Mouse (Mus musculus) heart, embryonic 15.5 days (tissue): ENCODE measurements around the gene Prdm11. TPM values are rescaled to one million over a fixed set of nuclear protein-coding genes. Genes with fewer than 3 reads are reported as not detected.

Experiments used
- ATAC-seq: fragments of 200-750 bp; cut with Nextera tagmentation; replicated peaks from 2 replicates; pipeline ENCODE4 v1.8.0; 2017; ENCODE audit warnings: low read depth, moderate TSS enrichment; ENCODE audit not compliant: insufficient number of reproducible peaks, insufficient read depth, low FRiP score
- H3K27ac ChIP-seq: fragments of 300-500 bp; sonication (generic); 2 replicates; pipeline ENCODE4 v1.5.1; 2015; ENCODE audit warnings: mild to moderate bottlenecking, inconsistent platforms
- H3K27me3 ChIP-seq: fragments of 300-500 bp; sonication (generic); 2 replicates; pipeline ENCODE4 v1.6.1; 2015; ENCODE audit warnings: inconsistent platforms
- H3K36me3 ChIP-seq: fragments of 300-500 bp; sonication (generic); 2 replicates; pipeline ENCODE4 v1.6.1; 2015; ENCODE audit warnings: mild to moderate bottlenecking, inconsistent platforms
- H3K4me1 ChIP-seq: fragments of 300-500 bp; sonication (generic); replicated peaks from 2 replicates; pipeline ENCODE4 v1.6.1; 2015; ENCODE audit warnings: inconsistent platforms
- H3K4me2 ChIP-seq: fragments of 300-500 bp; sonication (generic); 2 replicates; pipeline ENCODE4 v1.6.1; 2015; ENCODE audit warnings: inconsistent platforms, mild to moderate bottlenecking, moderate library complexity
- H3K4me3 ChIP-seq: fragments of 300-500 bp; sonication (generic); 2 replicates; pipeline ENCODE4 v1.5.1; 2015; ENCODE audit warnings: mild to moderate bottlenecking, inconsistent platforms
- H3K9ac ChIP-seq: fragments of 300-500 bp; sonication (generic); 2 replicates; pipeline ENCODE4 v1.6.1; 2015; ENCODE audit warnings: mild to moderate bottlenecking, inconsistent platforms
- H3K9me3 ChIP-seq: fragments of 300-500 bp; sonication (generic); replicated peaks from 2 replicates; pipeline ENCODE4 v1.6.1; 2016; ENCODE audit warnings: inconsistent platforms
- WGBS: fragments of 180-500 bp; shearing (Covaris S2); methylation state at CpG from one replicate; pipeline ENCODE4 v1.1.7; 2015; ENCODE audit warnings: mixed read lengths; 5-methylcytosine and 5-hydroxymethylcytosine counted together
- polyA plus RNA-seq: library from polyadenylated mRNA; unstranded; fragments of >200 nt; fragmentation: Nextera tagmentation; extraction: Ambion mirVana; gene quantifications from 2 replicates; pipeline ENCODE4 v1.2.1, GENCODE M21; 2015

The Prdm11 gene
- polyA plus RNA-seq, result 4.7 and 5.7 TPM in 2 replicates

- H3K27ac ChIP-seq, result peak within 1 kb of the TSS; percentile 96
- H3K27me3 ChIP-seq, result no peaks in the 10 kb centered on the region
- no peaks in the 10 kb centered on the region for H3K36me3 ChIP-seq
- peak within 1 kb of the TSS; percentile 81 for H3K4me3 ChIP-seq
- H3K9ac ChIP-seq, result peak within 1 kb of the TSS; percentile 98
- ATAC-seq, result peak; percentile 19
- peak within 1 kb of the TSS; percentile 82 for H3K4me2 ChIP-seq
- H3K4me1 ChIP-seq, result peaks cover 60% of the 10 kb centered on the region
- H3K9me3 ChIP-seq, result no peaks in the 10 kb centered on the region
- under 1% methylated on average over 89 of the region's 90 CpGs for WGBS
These were observed at the start of gene Prdm11 for GRCm38 (mm10) chr2:93045818-93046508. TSS of gene Prdm11 (minus strand) at chr2:93046167.

DNA sequence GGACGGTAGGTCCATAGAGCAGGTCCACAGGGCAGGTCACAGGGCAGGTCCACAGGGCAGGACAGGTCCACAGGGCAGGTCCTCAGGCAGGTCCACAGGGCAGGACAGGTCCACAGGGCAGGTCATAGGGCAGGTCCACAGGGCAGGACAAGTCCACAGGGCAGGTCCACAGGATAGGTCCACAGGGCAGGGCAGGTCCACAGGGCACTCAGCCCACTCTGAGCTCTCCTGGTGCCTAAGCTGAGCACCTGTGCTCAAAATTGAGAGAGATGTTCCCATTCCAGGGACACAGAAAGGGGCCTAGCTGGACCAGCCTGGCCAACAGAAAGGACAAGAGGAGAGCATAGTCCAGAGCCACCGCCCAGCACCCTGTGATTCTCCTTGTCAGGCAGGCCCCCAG lies 46.4 kb upstream of the Prdm11 start:
- peaks cover 7% of the 10 kb centered on the region; the same call in 1 of the 2 replicates for H3K27me3 ChIP-seq
- H3K36me3 ChIP-seq, result no peaks in the 10 kb centered on the region
- no peaks in the 10 kb centered on the region for H3K9me3 ChIP-seq
- 61% methylated on average over 2 of the region's 2 CpGs for WGBS
- no peak overlapping the region for H3K9ac ChIP-seq
- no peak overlapping the region for H3K27ac ChIP-seq
- 0 out of 2 replicates have a peak, but pooled peaks have one; percentile 53 for ATAC-seq
- no peak overlapping the region for H3K4me3 ChIP-seq
- no peak overlapping the region for H3K4me2 ChIP-seq
- H3K4me1 ChIP-seq, result peaks cover 4% of the 10 kb centered on the region; the same call in 1 of the 2 replicates

DNA sequence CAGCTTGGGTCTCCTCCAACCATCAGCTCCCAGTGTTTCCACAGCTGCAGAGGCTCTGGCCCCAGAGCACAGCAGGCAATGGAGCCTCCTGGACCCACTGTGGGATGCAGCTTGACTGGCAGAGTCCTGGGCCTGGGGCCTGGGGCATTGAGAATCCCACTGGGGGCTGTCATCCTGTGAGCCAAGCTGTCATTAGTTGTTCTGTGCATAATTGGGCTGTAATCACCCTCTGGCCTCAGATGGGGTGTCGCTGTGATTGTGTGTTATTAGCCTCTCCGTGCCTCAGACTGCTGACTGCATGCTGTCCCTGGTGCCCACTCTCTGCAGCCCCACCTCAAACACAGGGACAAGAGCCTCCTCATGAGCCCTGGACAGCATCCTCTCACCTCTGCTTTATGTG lies 45.7 kb upstream of the Prdm11 start:
- no peak for ATAC-seq
- no peak overlapping the region for H3K27ac ChIP-seq
- H3K4me1 ChIP-seq, result peaks cover 4% of the 10 kb centered on the region; the same call in 1 of the 2 replicates
- no peaks in the 10 kb centered on the region for H3K36me3 ChIP-seq
- no peak overlapping the region for H3K9ac ChIP-seq
- H3K27me3 ChIP-seq, result peaks cover 7% of the 10 kb centered on the region; the same call in 1 of the 2 replicates
- no peak overlapping the region for H3K4me2 ChIP-seq
- no peaks in the 10 kb centered on the region for H3K9me3 ChIP-seq
- H3K4me3 ChIP-seq, result no peak overlapping the region
- WGBS, result 56% methylated on average over 2 of the region's 2 CpGs

GRCm38 (mm10) chr2:93089379-93090089 lies 43.6 kb upstream of the Prdm11 start:
- no peak overlapping the region for H3K9ac ChIP-seq
- peaks cover 7% of the 10 kb centered on the region; the same call in 1 of the 2 replicates for H3K27me3 ChIP-seq
- ATAC-seq, result no peak
- peaks cover 4% of the 10 kb centered on the region; the same call in 1 of the 2 replicates for H3K4me1 ChIP-seq
- no peaks in the 10 kb centered on the region for H3K36me3 ChIP-seq
- H3K9me3 ChIP-seq, result no peaks in the 10 kb centered on the region
- no peak overlapping the region for H3K27ac ChIP-seq
- no peak overlapping the region for H3K4me3 ChIP-seq
- H3K4me2 ChIP-seq, result no peak overlapping the region
- 58% methylated on average over 7 of the region's 7 CpGs for WGBS

- WGBS, result 82% methylated on average over 7 of the region's 7 CpGs
- H3K4me3 ChIP-seq, result no peak overlapping the region
- H3K27me3 ChIP-seq, result peaks cover 7% of the 10 kb centered on the region; the same call in 1 of the 2 replicates
- H3K27ac ChIP-seq, result no peak overlapping the region
- H3K4me1 ChIP-seq, result peaks cover 4% of the 10 kb centered on the region; the same call in 1 of the 2 replicates
- H3K9ac ChIP-seq, result no peak overlapping the region
- H3K9me3 ChIP-seq, result no peaks in the 10 kb centered on the region
- ATAC-seq, result no peak
- no peak overlapping the region for H3K4me2 ChIP-seq
- H3K36me3 ChIP-seq, result no peaks in the 10 kb centered on the region
These were observed 42.0 kb upstream of the Prdm11 start for GRCm38 (mm10) chr2:93088006-93088405.

DNA sequence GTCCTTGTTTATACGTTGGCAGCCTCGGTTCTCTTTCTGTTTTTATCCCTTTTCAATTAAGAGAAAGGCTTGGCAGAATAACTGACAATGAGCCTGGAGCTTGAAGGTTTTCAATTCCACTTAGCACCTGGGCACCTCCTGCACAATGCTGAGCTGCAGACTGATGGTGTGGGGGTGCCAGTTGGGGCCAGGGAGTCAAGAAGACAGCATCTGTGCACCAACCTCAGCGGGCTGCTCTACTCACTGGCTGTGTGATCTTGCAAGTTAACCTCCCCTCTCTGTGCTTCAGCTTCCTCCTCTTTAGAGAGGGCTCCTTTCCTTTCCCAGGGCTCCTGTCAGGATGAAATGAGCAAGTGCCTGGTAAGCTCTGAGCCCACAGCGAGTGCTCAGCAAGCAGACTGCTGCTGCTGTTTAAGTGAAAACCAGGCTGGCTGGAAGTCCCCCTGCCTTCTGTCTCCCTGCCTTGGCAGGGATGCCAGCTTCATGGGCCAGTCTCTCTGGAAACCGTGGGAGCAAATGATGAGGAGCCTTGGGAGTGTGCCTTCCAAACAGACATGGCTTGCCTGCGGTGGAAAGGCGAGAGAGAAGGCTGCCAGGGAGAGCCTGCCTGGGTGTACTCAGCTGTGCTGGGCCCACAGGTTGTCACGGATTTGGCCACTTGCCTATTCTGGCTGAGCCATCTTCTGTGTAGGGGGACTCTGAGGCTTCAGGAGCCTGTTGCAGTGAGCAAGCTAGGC lies 39.5 kb upstream of the Prdm11 start:
- H3K27ac ChIP-seq, result no peak overlapping the region
- H3K27me3 ChIP-seq, result no peaks in the 10 kb centered on the region
- H3K4me2 ChIP-seq, result no peak overlapping the region
- ATAC-seq, result no peak
- no peak overlapping the region for H3K4me3 ChIP-seq
- no peaks in the 10 kb centered on the region for H3K9me3 ChIP-seq
- peaks cover 9% of the 10 kb centered on the region; the same call in 1 of the 2 replicates for H3K4me1 ChIP-seq
- H3K9ac ChIP-seq, result no peak overlapping the region
- H3K36me3 ChIP-seq, result no peaks in the 10 kb centered on the region
- 65% methylated on average over 8 of the region's 8 CpGs for WGBS

DNA sequence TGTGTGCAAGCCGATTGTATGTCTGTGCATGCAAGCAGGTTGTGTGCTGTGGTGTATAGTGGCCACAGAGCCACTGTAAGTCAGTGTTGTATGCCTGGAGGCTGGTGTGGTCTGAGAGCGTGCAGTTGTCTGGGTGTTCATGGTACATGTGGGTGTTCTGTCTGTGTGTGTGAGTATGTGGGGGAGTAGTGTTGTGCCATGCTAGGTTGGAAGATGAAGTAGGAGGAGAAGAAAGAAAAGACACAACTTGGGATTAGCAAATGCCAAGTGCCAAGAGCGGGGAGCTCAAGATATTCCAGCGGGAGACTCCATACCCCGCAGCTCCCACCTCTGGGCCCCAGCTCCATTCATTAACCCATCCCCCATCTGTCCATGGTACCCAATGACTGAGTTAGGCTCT lies 38.5 kb upstream of the Prdm11 start:
- Histone ChIP-seq H3K9me3 (no peaks in the 10 kb centered on the region), H3K4me1 (peaks cover 6% of the 10 kb centered on the region; the same call in 1 of the 2 replicates), H3K36me3 (no peaks in the 10 kb centered on the region), H3K27ac (no peak overlapping the region), H3K4me3 (no peak overlapping the region), H3K9ac (no peak overlapping the region), H3K4me2 (no peak overlapping the region), H3K27me3 (no peaks in the 10 kb centered on the region)
- WGBS, result 78% methylated on average over 5 of the region's 5 CpGs
- ATAC-seq, result no peak

DNA sequence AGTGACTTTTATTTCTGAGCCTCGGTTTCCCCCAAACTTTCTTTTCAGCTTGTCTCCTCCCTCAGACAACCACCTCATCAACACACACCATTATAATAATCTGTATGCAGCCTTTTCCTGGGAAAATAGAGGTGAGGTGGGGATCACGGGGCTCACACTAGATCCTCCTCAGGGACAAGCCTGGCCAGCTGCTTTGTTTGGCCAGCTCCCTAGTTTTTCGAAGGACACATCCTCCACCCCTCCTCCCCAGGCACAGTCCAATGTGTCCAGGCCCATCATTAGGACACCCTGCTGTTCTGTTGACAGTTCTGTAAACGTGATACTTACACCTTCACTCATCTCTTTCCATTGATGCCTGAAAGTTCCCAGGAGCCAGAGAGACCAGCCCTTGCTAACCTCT lies 37.4 kb upstream of the Prdm11 start:
- H3K27ac ChIP-seq, result no peak overlapping the region
- ATAC-seq, result no peak
- no peaks in the 10 kb centered on the region for H3K9me3 ChIP-seq
- no peak overlapping the region for H3K9ac ChIP-seq
- H3K4me1 ChIP-seq, result peaks cover 6% of the 10 kb centered on the region; the same call in 1 of the 2 replicates
- H3K4me2 ChIP-seq, result no peak overlapping the region
- H3K36me3 ChIP-seq, result no peaks in the 10 kb centered on the region
- no peak overlapping the region for H3K4me3 ChIP-seq
- no peaks in the 10 kb centered on the region for H3K27me3 ChIP-seq
- WGBS, result 44% methylated on average over 4 of the region's 4 CpGs

DNA sequence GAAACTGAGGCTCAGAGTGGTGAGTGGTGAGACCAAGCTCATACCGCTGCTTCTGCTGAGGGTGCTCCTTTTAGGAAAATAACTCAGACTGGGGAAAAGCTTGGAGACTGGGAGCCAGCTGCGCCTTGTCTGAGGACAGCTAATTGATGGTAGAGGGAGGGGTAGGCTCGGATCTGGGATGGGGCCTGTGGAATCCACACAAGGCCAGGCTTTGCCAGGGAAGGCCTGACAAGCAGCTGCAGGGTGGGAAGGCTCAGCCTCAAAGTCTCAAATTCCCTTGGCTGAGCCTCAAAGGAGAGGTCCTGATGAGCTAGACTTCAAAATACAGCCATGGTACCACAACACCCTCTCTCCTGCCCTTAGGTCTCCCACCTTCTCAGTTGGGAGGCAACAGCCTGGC lies 36.9 kb upstream of the Prdm11 start:
- peaks cover 6% of the 10 kb centered on the region; the same call in 1 of the 2 replicates for H3K4me1 ChIP-seq
- ATAC-seq, result no peak; the same call in 1 of the 2 replicates
- WGBS, result 48% methylated on average over 3 of the region's 3 CpGs
- no peak overlapping the region for H3K27ac ChIP-seq
- H3K4me3 ChIP-seq, result no peak overlapping the region
- no peak overlapping the region for H3K4me2 ChIP-seq
- H3K27me3 ChIP-seq, result no peaks in the 10 kb centered on the region
- no peaks in the 10 kb centered on the region for H3K9me3 ChIP-seq
- no peak overlapping the region for H3K9ac ChIP-seq
- H3K36me3 ChIP-seq, result no peaks in the 10 kb centered on the region

DNA sequence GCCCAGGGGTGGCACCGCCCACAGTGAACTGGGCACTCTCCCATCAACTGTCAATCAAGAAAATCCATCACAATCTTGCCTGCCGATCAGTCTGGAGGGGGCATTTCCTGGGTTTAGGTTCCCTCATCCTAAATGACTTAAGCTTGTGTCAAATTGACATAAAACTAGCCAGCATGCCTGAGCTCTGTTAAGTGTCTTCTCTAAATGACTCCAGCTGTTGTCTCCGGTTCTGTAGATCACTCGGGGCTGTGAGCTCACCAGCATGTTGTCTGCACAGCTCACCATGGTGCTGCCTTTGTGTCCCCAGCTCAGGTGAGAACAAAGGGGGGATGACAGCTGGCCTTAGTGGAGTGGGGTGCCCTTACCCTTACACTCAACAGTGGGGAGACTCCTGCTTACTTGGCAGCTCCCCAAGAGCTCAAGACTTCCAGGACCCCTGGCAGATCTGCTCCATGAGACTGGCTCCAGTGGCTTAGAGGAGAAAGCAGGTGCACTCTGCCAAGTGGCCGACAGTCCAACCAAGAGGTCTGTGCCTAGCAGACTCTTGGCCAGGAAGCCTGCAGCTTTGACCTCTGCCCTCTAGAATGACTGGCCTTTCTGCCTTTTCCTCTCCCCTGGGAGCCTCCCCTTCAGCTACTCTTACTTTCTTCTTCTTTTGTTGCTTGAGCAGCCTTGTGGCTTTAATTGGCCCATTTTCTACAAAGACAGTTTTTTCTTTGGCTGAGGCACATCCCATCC lies 35.1 kb upstream of the Prdm11 start:
- no peaks in the 10 kb centered on the region for H3K9me3 ChIP-seq
- H3K4me3 ChIP-seq, result no peak overlapping the region
- H3K36me3 ChIP-seq, result no peaks in the 10 kb centered on the region
- H3K4me1 ChIP-seq, result peaks cover 6% of the 10 kb centered on the region; the same call in 1 of the 2 replicates
- no peak overlapping the region for H3K27ac ChIP-seq
- H3K27me3 ChIP-seq, result no peaks in the 10 kb centered on the region
- WGBS, result 47% methylated on average over 5 of the region's 5 CpGs
- H3K9ac ChIP-seq, result no peak overlapping the region
- no peak for ATAC-seq
- H3K4me2 ChIP-seq, result no peak overlapping the region
